Mouse (Mus musculus) cerebellum, adult 2 months (tissue): Measurements from ENCODE around the gene Setdb1. TPM values are rescaled to one million over a fixed set of nuclear protein-coding genes. Genes with fewer than 3 reads are reported as not detected.

Source experiments
- DNase-seq, 2 experiments: peaks; one replicate each; pipeline ENCODE4 v3.0.0; 2021
- H3K27ac ChIP-seq: fragments of 200-500 bp; 2 replicates; pipeline ENCODE4 v1.5.1; 2012; ENCODE audit warnings: low read length, control low read depth, inconsistent platforms; ENCODE audit not compliant: insufficient read depth
- H3K27me3 ChIP-seq: fragments of 200-500 bp; 2 replicates; pipeline ENCODE4 v1.6.1; 2012; ENCODE audit warnings: inconsistent platforms, mild to moderate bottlenecking, low read length, moderate library complexity; ENCODE audit not compliant: control insufficient read depth, insufficient read depth
- H3K4me1 ChIP-seq: fragments of 200-500 bp; 2 replicates; pipeline ENCODE4 v1.6.1; 2011; ENCODE audit warnings: low read length; ENCODE audit not compliant: control insufficient read depth, insufficient read depth
- H3K4me3 ChIP-seq: fragments of 200-500 bp; replicated peaks from 2 replicates; pipeline ENCODE3; 2011; ENCODE audit warnings: mild to moderate bottlenecking, low read depth, low read length, control low read depth; ENCODE audit not compliant: insufficient read depth
- CTCF ChIP-seq: fragments of 200-500 bp; IDR thresholded peaks from 2 replicates; pipeline ENCODE4 v1.5.1; 2011; ENCODE audit warnings: low read depth, mild to moderate bottlenecking, control low read depth, low read length, moderate library complexity, borderline replicate concordance; ENCODE audit not compliant: insufficient read depth
- POLR2A ChIP-seq: fragments of 200-500 bp; IDR thresholded peaks from 2 replicates; pipeline ENCODE4 v1.6.1; 2011; ENCODE audit warnings: low read length, control low read depth, borderline replicate concordance; ENCODE audit not compliant: insufficient read depth
- WGBS: fragments of 180-500 bp; shearing (Covaris S2); methylation state at CpG from one replicate; pipeline ENCODE4 v1.1.7; 2018; 5-methylcytosine and 5-hydroxymethylcytosine counted together
- polyA plus RNA-seq: library from polyadenylated mRNA; depleted of rRNA; stranded (reverse); fragments of >200 nt; gene quantifications from 2 replicates; pipeline ENCODE4 v1.2.3, GENCODE M21; 2012

The Setdb1 gene
- polyA plus RNA-seq, 1 experiment = 36.5 TPM

- H3K27ac ChIP-seq = no peak overlapping the region
- no peak for TF ChIP-seq CTCF
- TF ChIP-seq POLR2A = no peak
- no peaks in the 10 kb centered on the region for H3K27me3 ChIP-seq
- 74% methylated on average over 11 of the region's 11 CpGs for WGBS
- DNase-seq = no peak
- peaks cover 7% of the 10 kb centered on the region for H3K4me1 ChIP-seq
- no peak overlapping the region for H3K4me3 ChIP-seq
Observed at GRCm38 (mm10) chr3:95295321-95296102, 61.5 kb downstream of the Setdb1 start.

- DNase-seq = no peak
- H3K4me3 ChIP-seq = no peak overlapping the region
- H3K27ac ChIP-seq = no peak overlapping the region
- peaks cover 11% of the 10 kb centered on the region for H3K4me1 ChIP-seq
- 53% methylated on average over 5 of the region's 5 CpGs for WGBS
- no peaks in the 10 kb centered on the region for H3K27me3 ChIP-seq
- TF ChIP-seq POLR2A = no peak
- no peak for TF ChIP-seq CTCF
Observed at GRCm38 (mm10) chr3:95294718-95295117, 62.3 kb downstream of the Setdb1 start.

DNA sequence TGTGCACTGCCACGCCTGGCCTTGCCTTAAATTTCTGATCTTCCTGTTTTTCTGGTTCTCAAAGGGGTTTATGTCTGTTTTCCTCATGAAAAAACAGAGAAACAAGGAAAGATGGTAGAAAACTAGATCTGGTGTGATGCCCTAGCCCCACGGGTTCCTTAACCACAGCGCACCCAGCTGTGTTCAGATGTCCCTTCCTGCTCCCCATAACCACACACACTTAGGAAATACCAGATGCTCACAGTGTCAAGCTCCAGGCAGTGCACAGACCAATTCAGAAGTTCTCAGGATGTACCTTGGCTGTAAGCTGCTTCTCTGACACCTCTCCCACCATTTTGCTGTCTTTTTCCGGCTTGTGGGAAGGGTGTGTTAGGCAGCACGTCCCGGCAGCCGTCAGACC, 62.7 kb downstream of the Setdb1 start:
- no peak overlapping the region for H3K4me3 ChIP-seq
- no peak for DNase-seq
- H3K27me3 ChIP-seq = no peaks in the 10 kb centered on the region
- H3K4me1 ChIP-seq = peaks cover 12% of the 10 kb centered on the region
- no peak for TF ChIP-seq POLR2A
- no peak for TF ChIP-seq CTCF
- 84% methylated on average over 7 of the region's 7 CpGs for WGBS
- no peak overlapping the region for H3K27ac ChIP-seq

GRCm38 (mm10) chr3:95293537-95293936, 63.5 kb downstream of the Setdb1 start:
- WGBS = 38% methylated on average over 11 of the region's 11 CpGs
- Histone ChIP-seq H3K27ac (no peak overlapping the region), H3K27me3 (no peaks in the 10 kb centered on the region), H3K4me3 (no peak overlapping the region), H3K4me1 (peaks cover 12% of the 10 kb centered on the region)
- no peak for TF ChIP-seq POLR2A
- TF ChIP-seq CTCF = no peak
- no peak for DNase-seq

- H3K4me3 ChIP-seq = no peak overlapping the region
- H3K4me1 ChIP-seq = peaks cover 17% of the 10 kb centered on the region
- DNase-seq = no peak
- WGBS = 88% methylated on average over 2 of the region's 2 CpGs
- no peak overlapping the region for H3K27ac ChIP-seq
- H3K27me3 ChIP-seq = no peaks in the 10 kb centered on the region
- TF ChIP-seq CTCF = no peak
- TF ChIP-seq POLR2A = no peak
Observed at GRCm38 (mm10) chr3:95292899-95293298, 64.1 kb downstream of the Setdb1 start.

- 85% methylated on average over 4 of the region's 4 CpGs for WGBS
- Histone ChIP-seq H3K27ac (no peak overlapping the region), H3K4me1 (peaks cover 21% of the 10 kb centered on the region), H3K4me3 (no peak overlapping the region), H3K27me3 (no peaks in the 10 kb centered on the region)
- TF ChIP-seq CTCF (no peak), POLR2A (no peak)
- no peak for DNase-seq
Observed at GRCm38 (mm10) chr3:95291041-95291440, 66.0 kb downstream of the Setdb1 start.

DNA sequence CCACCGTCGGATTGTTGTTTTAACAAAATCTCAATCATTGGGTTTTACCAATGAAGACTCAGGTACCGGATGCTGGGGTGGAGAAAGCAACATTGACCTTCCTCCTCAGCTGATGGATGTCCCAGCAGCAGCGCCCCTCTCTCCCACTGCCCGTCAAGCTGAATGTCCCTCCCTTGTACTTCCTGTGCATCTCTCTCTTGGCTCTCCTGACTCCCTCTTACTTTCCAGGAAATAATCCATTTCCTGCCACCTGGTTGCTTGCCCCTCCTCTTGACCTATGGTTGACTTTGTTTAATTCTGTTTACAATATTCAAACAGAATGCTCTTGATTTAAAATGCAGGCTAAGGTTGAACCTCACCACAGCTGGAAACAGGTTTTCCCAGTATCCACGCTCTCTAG, 66.8 kb downstream of the Setdb1 start:
- Histone ChIP-seq H3K4me1 (peaks cover 23% of the 10 kb centered on the region), H3K27ac (no peak overlapping the region), H3K27me3 (no peaks in the 10 kb centered on the region), H3K4me3 (no peak overlapping the region)
- TF ChIP-seq CTCF (no peak), POLR2A (no peak)
- DNase-seq = no peak
- WGBS = 47% methylated on average over 6 of the region's 6 CpGs

GRCm38 (mm10) chr3:95289419-95289818, 67.6 kb downstream of the Setdb1 start:
- Histone ChIP-seq H3K4me3 (no peak overlapping the region), H3K4me1 (peaks cover 23% of the 10 kb centered on the region), H3K27ac (no peak overlapping the region), H3K27me3 (no peaks in the 10 kb centered on the region)
- no peak for TF ChIP-seq POLR2A
- DNase-seq = peak; percentile 82 to 93
- 16% methylated on average over 4 of the region's 4 CpGs for WGBS

- no peak for DNase-seq
- Histone ChIP-seq H3K27ac (no peak overlapping the region), H3K4me3 (no peak overlapping the region), H3K27me3 (no peaks in the 10 kb centered on the region), H3K4me1 (peaks cover 19% of the 10 kb centered on the region)
- WGBS = 78% methylated on average over 3 of the region's 3 CpGs
- TF ChIP-seq CTCF (no peak), POLR2A (no peak)
Observed at GRCm38 (mm10) chr3:95287541-95287940, 69.5 kb downstream of the Setdb1 start.
